Mouse (Mus musculus): ENCODE measurements at regions not wholly inside any gene's neighbourhood (a gene's known extent, or its start where the extent isn't known, plus 50 kb on each side); places are given as distances from the start of the nearest gene placed in this dataset.
A peak's percentile ranks its signal among the peaks of the same experiment; 100 is the strongest.

DNA sequence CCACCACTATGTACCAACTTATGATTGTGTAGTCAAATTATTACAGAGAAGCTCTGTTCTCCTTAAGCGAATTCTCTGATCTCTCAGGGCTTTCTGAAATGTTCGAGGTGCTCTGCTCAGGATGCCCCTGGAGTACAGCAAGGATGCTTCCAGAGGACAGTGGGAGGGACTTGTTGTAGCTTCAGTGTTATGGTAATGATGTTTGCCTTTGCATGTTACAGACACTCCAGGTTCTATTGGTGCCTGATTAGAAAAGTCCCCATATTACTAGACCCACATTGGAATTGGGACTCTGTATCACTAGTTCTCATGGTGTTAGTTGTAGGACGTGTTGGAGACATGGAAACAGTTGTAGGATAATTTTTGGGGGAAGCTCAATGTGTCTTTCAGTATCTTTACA lies 96.0 kb downstream of the Epdr1 start:
- no peak for DNase-seq (ENCODE audit: extremely low read depth)
- H3K4me3 ChIP-seq (replicated peaks in 1 of 3; ENCODE audit: low read depth in 2 of 3, low read length in 2 of 3, poor library complexity in 1 of 3): no peak overlapping the region
- H3K36me3 ChIP-seq (replicated peaks in 1 of 2; ENCODE audit: control insufficient read depth in 1 of 2, insufficient read depth in 1 of 2, low read length in 1 of 2): no peaks in the 10 kb centered on the region
- in situ Hi-C loops (cut with MboI; ENCODE audit: low pct_ligation_motif_present, low pct_unique_long_range_greater_than_20kb, low sequenced_read_pairs): no loop called here
- H3K9me3 ChIP-seq (replicated peaks; ENCODE audit: low read length): no peaks in the 10 kb centered on the region
- H3K27ac ChIP-seq (ENCODE audit: insufficient read depth, low read depth): no peak overlapping the region
- no peaks in the 10 kb centered on the region for H3K27me3 ChIP-seq (replicated peaks)
- dilution Hi-C loops (cut with MboI; ENCODE audit: extremely low pct_ligation_motif_present, extremely low pct_unique_long_range_greater_than_20kb, low sequenced_read_pairs): no loop called here
- no peak overlapping the region for H3K9ac ChIP-seq (ENCODE audit: insufficient read depth, low read depth)
- H3K79me2 ChIP-seq (replicated peaks; ENCODE audit: control insufficient read depth, extremely low read depth, insufficient read depth, poor library complexity, severe bottlenecking): no peaks in the 10 kb centered on the region
- H3K4me1 ChIP-seq (ENCODE audit: control insufficient read depth in 1 of 2, insufficient read depth in 2 of 2): 0 out of 4 replicates have a peak, but pooled peaks cover 0 to under 1% of the 10 kb centered on the region in 2 experiments
- H3K4me2 ChIP-seq (ENCODE audit: insufficient read depth, low read depth, poor library complexity, severe bottlenecking): no peak overlapping the region
- TF ChIP-seq RCOR1 (conservative IDR thresholded peaks at IDR 0.05; ENCODE audit: low read depth, low read length): no peak
- no peak for TF ChIP-seq JUN (IDR thresholded peaks at IDR 0.05; ENCODE audit: insufficient read depth, low read depth, low read length)
- TF ChIP-seq ETS1 (conservative IDR thresholded peaks at IDR 0.05; ENCODE audit: low read depth, low read length): no peak
- TF ChIP-seq POLR2AphosphoS2 (IDR thresholded peaks at IDR 0.05; ENCODE audit: low read depth, low read length): no peak
- TF ChIP-seq MXI1 (IDR thresholded peaks at IDR 0.05; ENCODE audit: low read depth, low read length): no peak
- TF ChIP-seq GABPA (IDR thresholded peaks at IDR 0.05; ENCODE audit: insufficient replicate concordance, low read depth, low read length): no peak
- no peak for TF ChIP-seq ELF1 (IDR thresholded peaks at IDR 0.05; ENCODE audit: low read depth, low read length)

DNA sequence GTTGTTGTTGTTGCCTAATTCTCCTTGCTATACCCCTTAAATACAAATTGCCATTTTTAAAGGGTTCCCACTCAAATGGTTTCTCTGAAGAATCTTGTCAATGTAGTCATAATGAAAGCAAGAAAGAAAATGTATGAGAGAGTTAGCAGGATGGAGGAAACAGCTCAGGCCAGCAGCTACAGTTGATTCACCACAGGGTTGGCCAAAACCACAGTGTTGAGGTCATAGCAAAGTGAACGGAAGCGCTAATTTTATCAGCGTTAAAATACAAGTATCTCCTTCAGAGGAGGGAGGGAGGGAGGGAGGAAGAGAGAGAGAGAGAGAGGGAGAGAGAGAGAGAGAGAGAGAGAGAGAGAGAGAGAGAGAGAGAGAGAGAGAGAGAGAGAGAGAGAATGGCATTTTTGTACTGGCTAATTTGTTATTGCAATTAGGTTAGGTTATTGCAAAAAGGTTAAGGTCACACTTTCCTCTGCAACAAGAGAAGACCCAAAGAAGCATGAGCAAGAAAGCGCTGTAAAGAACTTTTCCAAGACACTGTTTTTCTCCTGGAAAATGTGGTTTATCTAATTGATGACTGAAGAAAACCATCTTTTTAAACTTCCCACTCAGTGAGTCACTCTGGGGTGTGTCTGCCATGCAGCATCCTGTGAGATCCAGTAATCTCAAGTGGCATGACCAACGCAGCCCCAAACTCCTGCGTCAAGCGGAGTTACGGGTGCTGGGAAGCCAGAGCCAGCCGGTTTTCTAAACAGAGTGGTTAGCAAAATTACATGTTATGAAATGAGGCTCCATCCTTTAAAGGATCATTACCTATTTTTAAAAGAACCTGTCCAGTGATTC lies 101.6 kb downstream of the Epdr1 start:
- no peak overlapping the region for H3K4me3 ChIP-seq (replicated peaks in 1 of 3; ENCODE audit: low read depth in 2 of 3, low read length in 2 of 3, poor library complexity in 1 of 3)
- H3K79me2 ChIP-seq (replicated peaks; ENCODE audit: control insufficient read depth, extremely low read depth, insufficient read depth, poor library complexity, severe bottlenecking): no peaks in the 10 kb centered on the region
- H3K27ac ChIP-seq (ENCODE audit: insufficient read depth, low read depth): no peak overlapping the region
- dilution Hi-C loops (cut with MboI; ENCODE audit: extremely low pct_ligation_motif_present, extremely low pct_unique_long_range_greater_than_20kb, low sequenced_read_pairs) (no loop called here), in situ Hi-C loops (cut with MboI; ENCODE audit: low pct_ligation_motif_present, low pct_unique_long_range_greater_than_20kb, low sequenced_read_pairs) (no loop called here)
- no peaks in the 10 kb centered on the region for H3K27me3 ChIP-seq (replicated peaks)
- H3K4me2 ChIP-seq (ENCODE audit: insufficient read depth, low read depth, poor library complexity, severe bottlenecking): peak overlapping the region; percentile 38; the same call in 1 of the 2 replicates
- no peak overlapping the region for H3K9ac ChIP-seq (ENCODE audit: insufficient read depth, low read depth)
- H3K4me1 ChIP-seq (ENCODE audit: control insufficient read depth in 1 of 2, insufficient read depth in 2 of 2): peaks cover 0 to 15% of the 10 kb centered on the region in 2 experiments; a peak in 2 of 4 replicates
- DNase-seq (ENCODE audit: extremely low read depth): peak; percentile 81
- no peaks in the 10 kb centered on the region for H3K9me3 ChIP-seq (replicated peaks; ENCODE audit: low read length)
- H3K36me3 ChIP-seq (replicated peaks in 1 of 2; ENCODE audit: control insufficient read depth in 1 of 2, insufficient read depth in 1 of 2, low read length in 1 of 2): no peaks in the 10 kb centered on the region
- TF ChIP-seq POLR2A (IDR thresholded peaks at IDR 0.05; ENCODE audit: low read depth, low read length) (no peak), ETS1 (conservative IDR thresholded peaks at IDR 0.05; ENCODE audit: low read depth, low read length) (peak; percentile 86), ZMIZ1 (IDR thresholded peaks at IDR 0.05; ENCODE audit: low read depth, low read length) (no peak), ZKSCAN1 (IDR thresholded peaks at IDR 0.05; ENCODE audit: borderline replicate concordance, low read depth, low read length) (no peak), SIN3A (IDR thresholded peaks at IDR 0.05; ENCODE audit: low read length) (no peak), MAFK (IDR thresholded peaks at IDR 0.05; ENCODE audit: insufficient replicate concordance, low read length) (0 out of 2 replicates have a peak, but pooled peaks have one; percentile 60), E2F4 (IDR thresholded peaks at IDR 0.05; ENCODE audit: insufficient replicate concordance, low read depth, low read length) (no peak), NRF1 (IDR thresholded peaks at IDR 0.05; ENCODE audit: low read depth, low read length) (no peak), MAX (IDR thresholded peaks at IDR 0.05; ENCODE audit: low read length) (no peak), MEF2A (IDR thresholded peaks at IDR 0.05; ENCODE audit: borderline replicate concordance, low read depth, low read length) (peak; percentile 84), SMC3 (IDR thresholded peaks at IDR 0.05; ENCODE audit: low read depth, low read length) (no peak), TCF12 (IDR thresholded peaks at IDR 0.05; ENCODE audit: low read depth, low read length) (peak; percentile 60; the same call in 1 of the 2 replicates), KAT2A (IDR thresholded peaks at IDR 0.05; ENCODE audit: insufficient replicate concordance, low read length) (no peak), RAD21 (IDR thresholded peaks at IDR 0.05; ENCODE audit: low read depth, low read length) (no peak), RCOR1 (conservative IDR thresholded peaks at IDR 0.05; ENCODE audit: low read depth, low read length) (0 out of 2 replicates have a peak, but pooled peaks have one; percentile 37), USF2 (conservative IDR thresholded peaks at IDR 0.05; ENCODE audit: low read depth, low read length) (no peak), TBP (conservative IDR thresholded peaks at IDR 0.05; ENCODE audit: low read depth, low read length) (0 out of 2 replicates have a peak, but pooled peaks have one; percentile 14), ELF1 (IDR thresholded peaks at IDR 0.05; ENCODE audit: low read depth, low read length) (peak; percentile 46), IRF4 (IDR thresholded peaks at IDR 0.05; ENCODE audit: low read depth, low read length) (peak; percentile 95), GABPA (IDR thresholded peaks at IDR 0.05; ENCODE audit: insufficient replicate concordance, low read depth, low read length) (no peak), JUND (conservative IDR thresholded peaks at IDR 0.05; ENCODE audit: low read depth, low read length) (peak; percentile 94), CHD1 (IDR thresholded peaks at IDR 0.05; ENCODE audit: low read depth, low read length) (no peak), MAZ (IDR thresholded peaks at IDR 0.05; ENCODE audit: low read depth, low read length) (peak; percentile 86), NELFE (IDR thresholded peaks at IDR 0.05; ENCODE audit: low read depth, low read length) (no peak), POLR2AphosphoS2 (IDR thresholded peaks at IDR 0.05; ENCODE audit: low read depth, low read length) (no peak), UBTF (IDR thresholded peaks at IDR 0.05; ENCODE audit: low read depth, low read length) (no peak), EP300 (IDR thresholded peaks at IDR 0.05; ENCODE audit: low read length) (peak; percentile 85), ZNF384 (IDR thresholded peaks at IDR 0.05; ENCODE audit: low read depth, low read length) (no peak)

Data from CH12.LX (cell line).